ENCODE assay signal across 20 mouse cellular contexts in genomic region chr12:27474631-27475030, GRCm38 (mm10).
DNase-seq lines count a peak whose midpoint lies in the region; ATAC-seq and TF ChIP-seq lines count a peak whose summit lies in the region.
"Had no signal": no experiment of that assay in that cellular context is flagged by ENCODE, and none has a peak within 500 bp of the region (broad histone marks: within the 10 kb centered on the region; RNA-seq: fewer than 3 reads in every experiment).

No protein-coding gene starts in this region.

- no peaks in the 10 kb centered on the region for H3K36me3 ChIP-seq in forebrain, embryonic 14.5 days (ENCODE audit: control insufficient read depth, insufficient read depth, low read length)
- no peaks in the 10 kb centered on the region for H3K36me3 ChIP-seq in forebrain, embryonic 13.5 days (ENCODE audit: poor library complexity, severe bottlenecking)
- no peaks in the 10 kb centered on the region for H3K36me3 ChIP-seq in limb, embryonic 10.5 days
- H3K36me3 ChIP-seq: hindbrain, embryonic 10.5 days; limb, embryonic 13.5 days; midbrain, embryonic 15.5 days had no signal

- no peak for TF ChIP-seq CTCF in layer of hippocampus, adult 2 months (conservative IDR thresholded peaks at IDR 0.05)

- no peak overlapping the region for H3K4me2 ChIP-seq in forebrain, embryonic 14.5 days (ENCODE audit: low read length)
- H3K4me2 ChIP-seq in forebrain, embryonic 13.5 days = no peak overlapping the region
- H3K4me2 ChIP-seq: limb, embryonic 13.5 days; midbrain, embryonic 15.5 days had no signal

- H3K4me1 ChIP-seq in forebrain, embryonic 14.5 days (ENCODE audit: control insufficient read depth, insufficient read depth, low read length) = no peaks in the 10 kb centered on the region; the same call in 1 of the 2 replicates
- no peaks in the 10 kb centered on the region; the same call in 1 of the 2 replicates for H3K4me1 ChIP-seq in forebrain, embryonic 13.5 days
- peaks cover 54% of the 10 kb centered on the region for H3K4me1 ChIP-seq in limb, embryonic 10.5 days
- H3K4me1 ChIP-seq: midbrain, embryonic 15.5 days had no signal

- peak; percentile 56 for DNase-seq in forebrain, embryonic 14.5 days (ENCODE audit: low spot score)
- DNase-seq in layer of hippocampus, adult 2 months (ENCODE audit: low spot score in 2 of 2) = peak; percentile 8 to 11
- DNase-seq in layer of hippocampus, postnatal 36 days = no peak
- DNase-seq in brain, adult 2 months (ENCODE audit: low read depth, low spot score) = peak; percentile 19
- no peak for DNase-seq in limb, embryonic 10.5 days (ENCODE audit: low spot score)
- DNase-seq in kidney, adult 8-10 months = no peak
- DNase-seq: adrenal gland, adult 8-10 months; cerebellum, adult 11 months; gastrocnemius, postnatal 36 days; kidney, adult 9 months; kidney, postnatal 36 days; layer of hippocampus, adult 9-11 months; thymus, postnatal 14 days had no signal

- no peak for ATAC-seq in forebrain, embryonic 14.5 days
- no peak for ATAC-seq in forebrain, embryonic 13.5 days
- ATAC-seq in megakaryocyte, adult 5-6 weeks (ENCODE audit: poor library complexity, severe bottlenecking) = no peak
- ATAC-seq: midbrain, embryonic 15.5 days had no signal

- H3K27ac ChIP-seq in forebrain, embryonic 14.5 days (ENCODE audit: low read depth, low read length) = no peak overlapping the region
- no peak overlapping the region for H3K27ac ChIP-seq in forebrain, embryonic 13.5 days
- H3K27ac ChIP-seq in layer of hippocampus, adult 2 months = no peak overlapping the region
- peak overlapping the region; percentile 50; the same call in 1 of the 2 replicates for H3K27ac ChIP-seq in limb, embryonic 10.5 days
- H3K27ac ChIP-seq: hindbrain, embryonic 10.5 days; limb, embryonic 13.5 days; liver, embryonic 14.5 days; midbrain, embryonic 15.5 days had no signal

- 64% methylated on average over 4 of the region's 4 CpGs for WGBS in forebrain, embryonic 14.5 days
- WGBS in forebrain, embryonic 13.5 days = 76% methylated on average over 4 of the region's 4 CpGs
- 81% methylated on average over 4 of the region's 4 CpGs for WGBS in limb, embryonic 10.5 days

- no peaks in the 10 kb centered on the region for H3K27me3 ChIP-seq in forebrain, embryonic 14.5 days (replicated peaks; ENCODE audit: control insufficient read depth, insufficient read depth, low read length)
- no peaks in the 10 kb centered on the region for H3K27me3 ChIP-seq in forebrain, embryonic 13.5 days
- H3K27me3 ChIP-seq in limb, embryonic 10.5 days (ENCODE audit: low read depth, poor library complexity, severe bottlenecking) = no peaks in the 10 kb centered on the region; the same call in 1 of the 2 replicates
- H3K27me3 ChIP-seq: limb, embryonic 13.5 days; midbrain, embryonic 15.5 days had no signal

- no peak overlapping the region for H3K9ac ChIP-seq in forebrain, embryonic 14.5 days (ENCODE audit: low read length)
- H3K9ac ChIP-seq in forebrain, embryonic 13.5 days = no peak overlapping the region
- H3K9ac ChIP-seq: limb, embryonic 13.5 days; liver, embryonic 14.5 days; midbrain, embryonic 15.5 days had no signal

- no peaks in the 10 kb centered on the region for H3K9me3 ChIP-seq in forebrain, embryonic 14.5 days (replicated peaks; ENCODE audit: control insufficient read depth, low read length)
- no peaks in the 10 kb centered on the region for H3K9me3 ChIP-seq in forebrain, embryonic 13.5 days (replicated peaks)
- no peaks in the 10 kb centered on the region for H3K9me3 ChIP-seq in limb, embryonic 10.5 days (replicated peaks)
- H3K9me3 ChIP-seq: hindbrain, embryonic 10.5 days; limb, embryonic 13.5 days; midbrain, embryonic 15.5 days had no signal

- H3K4me3 ChIP-seq in forebrain, embryonic 14.5 days (ENCODE audit: low read depth, low read length) = no peak overlapping the region
- H3K4me3 ChIP-seq in forebrain, embryonic 13.5 days = no peak overlapping the region
- no peak overlapping the region for H3K4me3 ChIP-seq in layer of hippocampus, adult 2 months
- H3K4me3 ChIP-seq in limb, embryonic 10.5 days = no peak overlapping the region
- H3K4me3 ChIP-seq: hindbrain, embryonic 10.5 days; limb, embryonic 13.5 days; midbrain, embryonic 15.5 days; myocyte had no signal

Comparison
In these comparisons a context has a peak if more than half of its experiments do, and no peak if none do; other contexts are left out.
1. DNase-seq: peak in forebrain, embryonic 14.5 days (single experiment), layer of hippocampus, adult 2 months (2 of 2) and brain, adult 2 months (single experiment); none in layer of hippocampus, postnatal 36 days (0 of 2), limb, embryonic 10.5 days (single experiment) and kidney, adult 8-10 months (0 of 2).